Mouse (Mus musculus): ENCODE measurements around the gene Mcm8.

DNA sequence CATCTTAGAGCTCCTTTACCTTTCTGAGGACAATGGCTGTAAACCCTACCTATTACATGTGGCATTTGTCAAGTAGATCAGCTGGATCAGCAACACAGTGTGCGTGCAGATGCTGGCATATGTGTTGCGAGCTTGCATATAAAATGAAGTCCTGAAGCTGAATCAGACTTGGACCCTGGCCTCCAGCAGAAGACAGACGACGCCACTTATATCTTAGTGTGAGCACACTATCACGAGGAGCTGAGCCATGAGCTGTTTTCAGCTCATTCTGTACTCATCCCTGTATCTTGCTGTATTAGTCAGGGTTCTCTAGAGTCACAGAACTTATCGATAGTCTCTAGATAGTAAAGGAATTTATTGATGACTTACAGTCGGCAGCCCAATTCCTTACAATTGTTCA lies 69.4 kb downstream of the Mcm8 start:
- TF ChIP-seq USF1 (IDR thresholded peaks at IDR 0.05; ENCODE audit: low read depth, low read length): no peak
- no peak for TF ChIP-seq TBP (IDR thresholded peaks at IDR 0.05; ENCODE audit: low read depth, low read length)
- TF ChIP-seq BHLHE40 (IDR thresholded peaks at IDR 0.05; ENCODE audit: borderline replicate concordance, low read depth, low read length): no peak
- TF ChIP-seq TCF12 (IDR thresholded peaks at IDR 0.05; ENCODE audit: low read depth, low read length): no peak
- TF ChIP-seq POLR2A (IDR thresholded peaks at IDR 0.05; ENCODE audit: control insufficient read depth in 1 of 2, insufficient read depth in 1 of 2, low read depth in 1 of 2, low read length in 2 of 2, poor library complexity in 1 of 2): no peak
- no peak for TF ChIP-seq CTCF (IDR thresholded peaks at IDR 0.05 in 2 of 3, conservative IDR thresholded peaks at IDR 0.05 in 1 of 3; ENCODE audit: control insufficient read depth in 1 of 3, insufficient read depth in 1 of 3, low read depth in 2 of 3, low read length in 3 of 3, poor library complexity in 1 of 3, severe bottlenecking in 1 of 3)
- no peak for TF ChIP-seq UBTF (IDR thresholded peaks at IDR 0.05; ENCODE audit: borderline replicate concordance, insufficient read depth, low read depth, low read length)
